Mouse (Mus musculus): ENCODE results near the gene Gsn.

DNA sequence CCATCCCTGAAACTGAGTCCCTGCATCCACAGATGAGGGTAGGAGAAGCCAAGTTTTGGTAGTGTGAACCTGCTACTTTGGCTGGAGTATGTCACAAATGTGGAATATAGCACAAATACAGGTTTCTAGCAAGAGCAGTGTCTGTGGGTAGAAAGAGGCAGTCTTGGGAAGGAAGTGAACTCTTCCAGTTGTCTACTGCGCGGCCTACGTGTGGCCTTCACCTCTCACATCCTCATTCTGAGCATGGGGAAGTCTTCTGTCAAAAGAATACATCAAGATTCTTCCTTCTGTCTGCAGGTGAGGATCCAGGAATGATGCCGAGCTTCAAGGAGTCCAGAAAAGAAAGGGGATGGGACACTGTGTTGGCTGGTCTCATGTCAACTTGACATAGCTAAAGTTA, 2.4 kb upstream of the Gsn start:
- TF ChIP-seq POLR2A (IDR thresholded peaks at IDR 0.05; ENCODE audit: low read depth, low read length) (no peak), RAD21 (IDR thresholded peaks at IDR 0.05; ENCODE audit: low read depth, low read length) (no peak), SIN3A (IDR thresholded peaks at IDR 0.05; ENCODE audit: low read length) (0 out of 2 replicates have a peak, but pooled peaks have one; percentile 38), MEF2A (IDR thresholded peaks at IDR 0.05; ENCODE audit: borderline replicate concordance, low read depth, low read length) (0 out of 2 replicates have a peak, but pooled peaks have one; percentile 43)
